Mouse (Mus musculus) embryonic facial prominence, embryonic 15.5 days (tissue): ENCODE data around the gene Slc26a11. TPM values are rescaled to one million over a fixed set of nuclear protein-coding genes. Genes with fewer than 3 reads are reported as not detected.
A peak's percentile ranks its signal among the peaks of the same experiment; 100 is the strongest.
"Not testable (repeated sequence)": the region's sequence is repeated elsewhere in the genome, so short reads cannot be mapped to it uniquely, and the experiment has no call there.

ENCODE experiments used
- ATAC-seq: fragments of 200-750 bp; cut with Nextera tagmentation; 2 replicates; pipeline ENCODE4 v1.8.0; 2017; ENCODE audit warnings: low read depth, moderate TSS enrichment; ENCODE audit not compliant: insufficient number of reproducible peaks, low FRiP score, low TSS enrichment
- H3K27ac ChIP-seq: fragments of 300-500 bp; sonication (generic); replicated peaks from 2 replicates; pipeline ENCODE4 v1.5.1; 2015; ENCODE audit warnings: mild to moderate bottlenecking, inconsistent platforms
- H3K27me3 ChIP-seq: fragments of 300-500 bp; sonication (generic); 2 replicates; pipeline ENCODE4 v1.6.1; 2015; ENCODE audit warnings: inconsistent platforms
- H3K36me3 ChIP-seq: fragments of 300-500 bp; sonication (generic); 2 replicates; pipeline ENCODE4 v1.6.1; 2015; ENCODE audit warnings: mild to moderate bottlenecking, inconsistent platforms
- H3K4me1 ChIP-seq: fragments of 300-500 bp; sonication (generic); 2 replicates; pipeline ENCODE4 v1.6.1; 2015; ENCODE audit warnings: inconsistent platforms
- H3K4me2 ChIP-seq: fragments of 300-500 bp; sonication (generic); replicated peaks from 2 replicates; pipeline ENCODE4 v1.6.1; 2015; ENCODE audit warnings: mild to moderate bottlenecking, inconsistent platforms
- H3K4me3 ChIP-seq: fragments of 300-500 bp; sonication (generic); replicated peaks from 2 replicates; pipeline ENCODE4 v1.5.1; 2015; ENCODE audit warnings: mild to moderate bottlenecking, inconsistent platforms
- H3K9ac ChIP-seq: fragments of 300-500 bp; sonication (generic); 2 replicates; pipeline ENCODE4 v1.6.1; 2015; ENCODE audit warnings: inconsistent platforms
- H3K9me3 ChIP-seq: fragments of 300-500 bp; sonication (generic); replicated peaks from 2 replicates; pipeline ENCODE4 v1.6.1; 2016; ENCODE audit warnings: inconsistent platforms
- WGBS: fragments of 180-500 bp; shearing (Covaris S2); methylation state at CpG from one replicate; pipeline ENCODE4 v1.1.7; 2015; 5-methylcytosine and 5-hydroxymethylcytosine counted together
- polyA plus RNA-seq: library from polyadenylated mRNA; unstranded; fragments of >200 nt; fragmentation: Nextera tagmentation; extraction: Ambion mirVana; gene quantifications from 2 replicates; pipeline ENCODE4 v1.2.1, GENCODE M21; 2015

Slc26a11 gene
- polyA plus RNA-seq, 1 experiment from 2014 or later: 11.7 TPM

DNA sequence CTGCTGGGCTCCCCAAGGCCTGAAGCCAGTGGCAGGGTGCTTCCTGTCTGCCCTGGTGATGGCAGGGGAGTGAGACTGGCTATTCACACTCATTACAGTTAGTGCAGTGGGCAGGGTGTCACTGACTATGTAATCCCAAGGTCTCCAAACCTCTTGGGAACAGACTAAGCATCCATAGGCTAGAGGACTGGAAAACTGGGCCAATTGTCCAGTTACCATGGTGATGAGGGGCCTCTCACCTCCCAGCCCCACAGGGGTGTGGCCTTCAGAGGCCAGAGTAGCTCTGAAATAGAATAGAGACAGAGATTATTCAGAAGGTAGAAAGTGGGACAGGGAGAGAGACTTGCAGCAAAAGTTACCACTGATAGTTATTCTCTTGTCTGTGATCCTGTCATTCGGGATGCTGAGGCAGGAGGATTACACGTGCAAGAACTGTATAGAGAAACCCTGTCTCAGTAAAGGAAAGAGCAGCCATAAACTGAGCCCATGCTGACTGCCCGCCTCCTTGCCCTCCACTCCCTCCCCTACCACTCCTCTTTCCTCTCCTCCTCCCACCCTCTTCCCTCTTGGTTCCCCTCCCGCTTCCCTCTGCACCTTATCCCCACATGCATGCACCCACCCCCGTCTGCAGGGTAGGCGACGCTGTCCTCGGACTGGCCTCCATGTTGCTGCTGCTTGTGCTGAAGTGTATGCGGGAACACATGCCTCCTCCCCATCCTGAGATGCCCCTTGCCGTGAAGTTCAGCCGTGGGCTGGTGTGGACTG is 7.6 kb downstream of the Slc26a11 start:
- Histone ChIP-seq H3K4me3 (no peak overlapping the region), H3K36me3 (peaks cover 18% of the 10 kb centered on the region), H3K9me3 (no peaks in the 10 kb centered on the region), H3K27ac (no peak overlapping the region), H3K4me1 (0 out of 2 replicates have a peak, but pooled peaks cover 4% of the 10 kb centered on the region), H3K27me3 (no peaks in the 10 kb centered on the region), H3K9ac (no peak overlapping the region), H3K4me2 (no peak overlapping the region)
- no peak for ATAC-seq
- 41% methylated on average over 11 of the region's 11 CpGs for WGBS

DNA sequence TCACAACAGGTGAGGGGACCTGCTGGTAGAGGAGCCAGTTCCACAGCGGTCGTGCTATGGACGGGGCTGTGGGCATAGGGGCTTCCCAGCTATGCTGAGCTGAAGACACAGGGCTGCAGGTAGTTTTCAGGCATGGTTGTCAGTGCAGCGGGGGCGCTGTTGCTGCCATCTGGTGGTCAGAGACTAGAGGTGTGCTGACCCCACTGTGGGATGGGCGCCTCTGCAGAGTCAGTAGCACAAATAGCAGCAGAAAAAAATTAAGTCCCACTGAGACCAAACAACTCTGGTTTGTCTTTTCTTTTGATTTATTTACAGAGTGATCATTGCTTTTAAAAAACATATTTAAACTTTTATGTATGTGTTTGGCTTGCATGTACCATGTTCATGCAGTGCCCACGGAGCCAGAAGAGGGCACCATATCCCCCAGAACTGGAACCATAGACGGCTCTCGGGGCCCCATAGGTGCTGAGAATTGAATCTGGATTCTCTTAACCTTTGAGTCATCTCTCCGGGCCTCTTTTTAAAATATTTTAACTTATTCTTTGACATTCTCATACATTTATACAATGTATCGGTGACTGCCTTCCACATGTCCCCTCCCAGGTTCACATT is 8.3 kb downstream of the Slc26a11 start:
- ATAC-seq: peak; percentile 65; the same call in 1 of the 2 replicates
- peaks cover 18% of the 10 kb centered on the region for H3K36me3 ChIP-seq
- H3K9me3 ChIP-seq: no peaks in the 10 kb centered on the region
- 29% methylated on average over 11 of the region's 11 CpGs for WGBS
- no peaks in the 10 kb centered on the region for H3K27me3 ChIP-seq
- H3K4me2 ChIP-seq: no peak overlapping the region
- H3K9ac ChIP-seq: no peak overlapping the region
- H3K27ac ChIP-seq: no peak overlapping the region
- no peak overlapping the region for H3K4me3 ChIP-seq
- 0 out of 2 replicates have a peak, but pooled peaks cover 4% of the 10 kb centered on the region for H3K4me1 ChIP-seq

- Histone ChIP-seq H3K36me3 (peaks cover 21% of the 10 kb centered on the region), H3K4me2 (no peak overlapping the region), H3K4me3 (no peak overlapping the region), H3K4me1 (no peaks in the 10 kb centered on the region), H3K27me3 (no peaks in the 10 kb centered on the region), H3K27ac (no peak overlapping the region), H3K9me3 (no peaks in the 10 kb centered on the region), H3K9ac (no peak overlapping the region)
- no peak for ATAC-seq
- 73% methylated on average over 6 of the region's 6 CpGs for WGBS
These were observed 20.1 kb downstream of the Slc26a11 start for GRCm38 (mm10) chr11:119375425-119375824.

DNA sequence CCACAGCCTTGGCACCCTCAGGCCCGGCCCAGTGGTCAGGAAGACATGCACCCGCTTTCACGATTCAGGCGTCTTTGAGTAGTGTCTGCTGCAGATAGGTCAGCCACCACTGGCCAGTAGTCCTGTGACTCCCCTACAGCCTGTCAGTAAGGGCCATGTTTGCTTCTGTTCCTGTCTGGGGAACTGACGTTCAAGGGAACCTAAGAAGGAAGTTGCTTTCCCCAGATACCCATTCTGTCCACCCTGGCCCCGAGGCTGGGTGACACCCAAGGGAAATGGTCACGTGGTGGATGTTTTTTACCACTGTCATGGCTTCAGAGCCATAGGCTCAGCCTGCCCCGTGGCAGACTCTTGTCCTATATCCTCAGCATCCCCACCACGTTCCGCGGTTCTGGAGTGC is 22.0 kb downstream of the Slc26a11 start:
- Histone ChIP-seq H3K36me3 (peaks cover 27% of the 10 kb centered on the region), H3K4me2 (no peak overlapping the region), H3K9ac (no peak overlapping the region), H3K4me3 (no peak overlapping the region), H3K27ac (no peak overlapping the region), H3K9me3 (no peaks in the 10 kb centered on the region), H3K4me1 (no peaks in the 10 kb centered on the region), H3K27me3 (no peaks in the 10 kb centered on the region)
- 90% methylated on average over 11 of the region's 11 CpGs for WGBS
- ATAC-seq: no peak

GRCm38 (mm10) chr11:119378551-119378950 is 23.2 kb downstream of the Slc26a11 start:
- Histone ChIP-seq H3K4me1 (no peaks in the 10 kb centered on the region), H3K36me3 (peaks cover 27% of the 10 kb centered on the region), H3K9ac (no peak overlapping the region), H3K27me3 (no peaks in the 10 kb centered on the region), H3K4me3 (no peak overlapping the region), H3K27ac (no peak overlapping the region), H3K9me3 (no peaks in the 10 kb centered on the region), H3K4me2 (no peak overlapping the region)
- 86% methylated on average over 1 of the region's 1 CpGs for WGBS
- no peak for ATAC-seq

DNA sequence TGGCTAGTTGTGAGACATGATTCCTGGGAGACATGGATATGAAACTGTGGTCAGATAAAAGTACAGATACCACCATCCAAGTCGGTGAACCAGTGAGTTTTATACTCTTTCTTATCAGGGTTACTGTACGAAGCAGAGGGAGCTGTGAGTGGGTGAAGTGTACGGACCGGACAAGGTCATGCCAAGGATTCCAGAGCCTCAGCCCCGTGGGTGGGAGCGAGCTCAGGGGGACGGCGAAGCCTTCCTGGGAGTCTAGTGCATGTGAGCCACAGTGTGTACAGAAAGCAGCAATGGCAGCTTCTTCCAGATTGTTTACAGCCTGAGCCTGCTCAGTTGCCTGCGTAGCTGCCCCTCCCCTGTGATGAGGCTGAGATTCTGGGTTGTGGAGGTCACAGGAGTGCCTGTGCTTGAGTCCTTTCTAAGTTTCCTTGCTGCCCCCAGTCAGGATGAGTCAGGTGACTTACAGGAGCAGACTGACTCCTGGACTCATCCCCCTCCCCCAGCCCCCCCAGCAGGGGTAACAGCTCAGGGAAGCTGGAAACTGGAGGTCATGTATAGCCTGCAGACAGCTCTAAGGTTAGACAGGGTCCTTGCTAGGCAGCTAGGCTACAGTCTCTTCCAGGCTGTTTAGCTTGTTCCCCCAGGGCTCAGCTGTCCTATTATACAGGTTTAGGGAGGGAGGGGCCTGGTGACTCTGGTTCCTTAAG is 26.4 kb downstream of the Slc26a11 start:
- Histone ChIP-seq H3K27ac (no peak overlapping the region), H3K36me3 (peaks cover 24% of the 10 kb centered on the region), H3K9me3 (no peaks in the 10 kb centered on the region), H3K4me1 (no peaks in the 10 kb centered on the region), H3K9ac (no peak overlapping the region), H3K27me3 (no peaks in the 10 kb centered on the region), H3K4me2 (no peak overlapping the region), H3K4me3 (no peak overlapping the region)
- no peak for ATAC-seq
- 77% methylated on average over 9 of the region's 9 CpGs for WGBS

- Histone ChIP-seq H3K9ac (no peak overlapping the region), H3K4me1 (no peaks in the 10 kb centered on the region), H3K36me3 (peaks cover 20% of the 10 kb centered on the region), H3K4me2 (no peak overlapping the region), H3K9me3 (no peaks in the 10 kb centered on the region), H3K4me3 (no peak overlapping the region), H3K27ac (no peak overlapping the region), H3K27me3 (no peaks in the 10 kb centered on the region)
- no peak for ATAC-seq
- 59% methylated on average over 6 of the region's 6 CpGs for WGBS
These were observed 27.0 kb downstream of the Slc26a11 start for GRCm38 (mm10) chr11:119382338-119382850.

DNA sequence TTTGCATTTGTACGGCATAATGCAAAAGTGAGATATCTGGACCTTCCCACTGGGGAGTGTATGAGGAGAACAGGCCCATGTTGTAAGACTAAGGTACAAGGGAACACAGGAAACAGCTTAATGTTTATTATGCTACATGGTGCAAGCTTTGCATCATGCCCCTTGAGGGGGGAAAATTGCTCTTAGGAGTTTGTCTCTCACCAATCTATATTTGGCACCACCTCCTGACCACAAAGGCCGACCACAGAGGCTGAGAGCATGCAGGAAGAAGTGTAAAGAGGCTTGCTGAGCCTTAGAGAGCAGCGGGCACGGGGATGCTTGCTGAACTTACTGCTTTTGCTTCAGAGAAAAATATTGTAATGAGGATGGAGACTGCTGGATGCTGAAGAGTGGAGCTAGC is 29.5 kb downstream of the Slc26a11 start:
- Histone ChIP-seq H3K9me3 (no peaks in the 10 kb centered on the region), H3K27ac (no peak overlapping the region), H3K9ac (no peak overlapping the region), H3K36me3 (peaks cover 6% of the 10 kb centered on the region; the same call in 1 of the 2 replicates), H3K4me1 (peaks cover 4% of the 10 kb centered on the region), H3K27me3 (peaks cover 16% of the 10 kb centered on the region), H3K4me3 (no peak overlapping the region), H3K4me2 (no peak overlapping the region)
- no peak for ATAC-seq
- 51% methylated on average over 4 of the region's 4 CpGs for WGBS

GRCm38 (mm10) chr11:119386306-119386705 is 30.9 kb downstream of the Slc26a11 start:
- ATAC-seq: no peak
- peaks cover 29% of the 10 kb centered on the region for H3K27me3 ChIP-seq
- H3K4me3 ChIP-seq: no peak overlapping the region
- H3K27ac ChIP-seq: no peak overlapping the region
- H3K9ac ChIP-seq: no peak overlapping the region
- WGBS: 86% methylated on average over 5 of the region's 5 CpGs
- H3K36me3 ChIP-seq: peaks cover 4% of the 10 kb centered on the region; the same call in 1 of the 2 replicates
- H3K9me3 ChIP-seq: no peaks in the 10 kb centered on the region
- peaks cover 15% of the 10 kb centered on the region for H3K4me1 ChIP-seq
- no peak overlapping the region for H3K4me2 ChIP-seq

- H3K4me3 ChIP-seq, H3K4me2 ChIP-seq, H3K36me3 ChIP-seq, H3K27ac ChIP-seq, H3K9me3 ChIP-seq, ATAC-seq, H3K9ac ChIP-seq: not testable (repeated sequence)
- Histone ChIP-seq H3K27me3 (peaks cover 39% of the 10 kb centered on the region), H3K4me1 (peaks cover 20% of the 10 kb centered on the region)
- 26% methylated on average over 3 of the region's 3 CpGs for WGBS
These were observed 31.9 kb downstream of the Slc26a11 start for GRCm38 (mm10) chr11:119387273-119387672.

- H3K27me3 ChIP-seq: peaks cover 49% of the 10 kb centered on the region
- ATAC-seq: peak; percentile 44
These were observed 34.5 kb downstream of the Slc26a11 start for GRCm38 (mm10) chr11:119389851-119390270.

More at GRCm38 (mm10) chr11:119389851-119390270, 34.5 kb downstream of the Slc26a11 start:
- H3K4me2 ChIP-seq: peak overlapping the region; percentile 96
- peak overlapping the region; percentile 48 for H3K9ac ChIP-seq
- peaks cover 30% of the 10 kb centered on the region for H3K4me1 ChIP-seq
- H3K9me3 ChIP-seq: no peaks in the 10 kb centered on the region
- no peaks in the 10 kb centered on the region for H3K36me3 ChIP-seq
- peak overlapping the region; percentile 76 for H3K27ac ChIP-seq
- under 1% methylated on average over 34 of the region's 35 CpGs for WGBS
- H3K4me3 ChIP-seq: peak overlapping the region; percentile 74
